Mouse (Mus musculus) liver, postnatal 0 days (tissue): ENCODE data around the gene Ern1.

ENCODE experiments used
- CTCF ChIP-seq: sonication (generic); IDR thresholded peaks from 2 replicates; pipeline ENCODE4 v1.5.1; 2016; ENCODE audit warnings: antibody characterized with exemption, low read depth
- EP300 ChIP-seq: IDR thresholded peaks from 2 replicates; pipeline ENCODE4 v1.6.1; 2016; ENCODE audit warnings: antibody characterized with exemption, low read depth, mild to moderate bottlenecking

DNA sequence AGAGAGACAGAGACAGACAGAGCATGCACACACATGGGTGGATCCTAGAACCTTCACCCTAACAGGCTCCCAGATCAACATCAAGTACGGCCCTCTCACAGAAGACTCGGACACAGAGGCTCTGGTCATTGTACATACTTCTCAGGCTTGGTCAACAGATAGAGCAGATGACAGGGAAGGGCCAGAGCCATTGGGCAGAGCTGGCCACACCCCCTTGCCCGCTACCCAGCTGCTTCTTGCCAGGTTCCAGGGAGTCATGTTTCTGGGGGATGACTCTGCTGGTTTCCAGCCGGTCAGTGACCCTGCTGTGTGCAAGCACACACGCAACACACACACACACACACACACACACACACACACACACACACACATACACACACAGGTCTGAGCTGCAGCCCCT, 136.8 kb downstream of the Ern1 start:
- TF ChIP-seq CTCF: no peak
- no peak for TF ChIP-seq EP300
